Mouse (Mus musculus) intestine, embryonic 15.5 days (tissue): ENCODE data around the gene Cox5a. TPM values are rescaled to one million over a fixed set of nuclear protein-coding genes. Genes with fewer than 3 reads are reported as not detected.
A peak's percentile ranks its signal among the peaks of the same experiment; 100 is the strongest.

Experiments used
- ATAC-seq: fragments of 200-750 bp; cut with Nextera tagmentation; 2 replicates; pipeline ENCODE4 v1.8.0; 2017; ENCODE audit warnings: moderate TSS enrichment, moderate library complexity
- H3K27ac ChIP-seq: fragments of 300-500 bp; sonication (generic); 2 replicates; pipeline ENCODE4 v1.5.1; 2015; ENCODE audit warnings: mild to moderate bottlenecking, inconsistent platforms
- H3K27me3 ChIP-seq: fragments of 300-500 bp; sonication (generic); replicated peaks from 2 replicates; pipeline ENCODE4 v1.6.1; 2015; ENCODE audit warnings: inconsistent platforms
- H3K36me3 ChIP-seq: fragments of 300-500 bp; sonication (generic); 2 replicates; pipeline ENCODE4 v1.6.1; 2015; ENCODE audit warnings: inconsistent platforms
- H3K4me1 ChIP-seq: fragments of 300-500 bp; sonication (generic); replicated peaks from 2 replicates; pipeline ENCODE4 v1.6.1; 2015; ENCODE audit warnings: inconsistent platforms
- H3K4me2 ChIP-seq: fragments of 300-500 bp; sonication (generic); replicated peaks from 2 replicates; pipeline ENCODE4 v1.6.1; 2015; ENCODE audit warnings: mild to moderate bottlenecking, inconsistent platforms
- H3K4me3 ChIP-seq: fragments of 300-500 bp; sonication (generic); replicated peaks from 2 replicates; pipeline ENCODE4 v1.5.1; 2015; ENCODE audit warnings: inconsistent platforms
- H3K9ac ChIP-seq: fragments of 300-500 bp; sonication (generic); 2 replicates; pipeline ENCODE4 v1.6.1; 2015; ENCODE audit warnings: inconsistent platforms
- H3K9me3 ChIP-seq: fragments of 300-500 bp; sonication (generic); 2 replicates; pipeline ENCODE4 v1.6.1; 2016; ENCODE audit warnings: inconsistent platforms
- WGBS: fragments of 180-500 bp; shearing (Covaris S2); methylation state at CpG from one replicate; pipeline ENCODE4 v1.1.7; 2015; 5-methylcytosine and 5-hydroxymethylcytosine counted together
- polyA plus RNA-seq: library from polyadenylated mRNA; unstranded; fragments of >200 nt; fragmentation: Nextera tagmentation; extraction: Ambion mirVana; gene quantifications from 2 replicates; pipeline ENCODE4 v1.2.1, GENCODE M21; 2015

Cox5a gene
- polyA plus RNA-seq, 1 experiment from 2014 or later, result 895 TPM

DNA sequence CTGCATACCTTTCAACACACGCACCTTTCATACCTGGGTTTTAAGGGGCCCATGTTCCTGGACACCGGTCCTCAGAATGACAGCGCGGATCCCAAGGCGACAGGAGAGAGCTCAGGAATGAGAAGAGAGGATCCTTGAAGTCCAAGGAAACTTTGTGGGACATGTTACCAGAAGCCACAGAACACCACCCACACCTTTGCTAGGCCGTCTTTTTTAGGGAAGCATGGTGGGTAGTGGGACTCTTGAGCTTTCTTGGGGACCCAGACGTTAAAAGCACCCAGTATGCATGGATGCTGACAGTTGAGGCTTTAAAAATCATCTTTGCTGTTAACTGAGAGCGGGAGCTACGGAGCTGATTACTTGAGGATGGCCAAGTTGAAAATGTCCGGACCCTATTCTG, 16.2 kb upstream of the Cox5a start:
- H3K9ac ChIP-seq, result no peak overlapping the region
- H3K27ac ChIP-seq, result no peak overlapping the region
- H3K36me3 ChIP-seq, result no peaks in the 10 kb centered on the region
- no peaks in the 10 kb centered on the region for H3K9me3 ChIP-seq
- peak overlapping the region; percentile 95 for H3K4me2 ChIP-seq
- peaks cover 36% of the 10 kb centered on the region for H3K4me1 ChIP-seq
- peaks cover 64% of the 10 kb centered on the region for H3K27me3 ChIP-seq
- no peak for ATAC-seq
- 55% methylated on average over 10 of the region's 10 CpGs for WGBS
- 0 out of 2 replicates have a peak overlapping the region, but pooled peaks have one; percentile 46 for H3K4me3 ChIP-seq

DNA sequence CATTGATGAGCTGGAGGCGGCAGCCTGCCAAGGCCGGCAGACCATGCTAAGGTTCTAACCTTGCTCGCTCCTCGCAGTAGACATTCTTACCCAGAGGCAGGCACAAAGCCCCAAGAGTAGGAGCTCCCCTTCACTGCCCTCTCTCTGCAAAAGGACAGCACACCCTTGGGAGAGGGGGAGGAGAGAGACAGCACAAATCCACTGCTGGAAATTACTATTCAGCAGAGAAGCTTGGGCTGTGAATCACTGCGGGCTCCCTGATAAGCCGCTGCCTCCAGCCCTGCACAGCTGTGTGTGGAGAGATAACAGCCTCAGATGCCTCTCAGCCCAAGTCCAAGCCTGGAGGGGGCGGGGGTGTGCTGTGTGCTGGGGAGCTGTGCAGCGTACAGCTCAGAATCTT, 15.4 kb upstream of the Cox5a start:
- Histone ChIP-seq H3K4me2 (peak overlapping the region; percentile 41), H3K27ac (no peak overlapping the region), H3K4me3 (no peak overlapping the region), H3K9me3 (no peaks in the 10 kb centered on the region), H3K9ac (no peak overlapping the region), H3K27me3 (peaks cover 56% of the 10 kb centered on the region), H3K36me3 (no peaks in the 10 kb centered on the region), H3K4me1 (peaks cover 36% of the 10 kb centered on the region)
- 5% methylated on average over 8 of the region's 8 CpGs for WGBS
- ATAC-seq, result peak; percentile 75

DNA sequence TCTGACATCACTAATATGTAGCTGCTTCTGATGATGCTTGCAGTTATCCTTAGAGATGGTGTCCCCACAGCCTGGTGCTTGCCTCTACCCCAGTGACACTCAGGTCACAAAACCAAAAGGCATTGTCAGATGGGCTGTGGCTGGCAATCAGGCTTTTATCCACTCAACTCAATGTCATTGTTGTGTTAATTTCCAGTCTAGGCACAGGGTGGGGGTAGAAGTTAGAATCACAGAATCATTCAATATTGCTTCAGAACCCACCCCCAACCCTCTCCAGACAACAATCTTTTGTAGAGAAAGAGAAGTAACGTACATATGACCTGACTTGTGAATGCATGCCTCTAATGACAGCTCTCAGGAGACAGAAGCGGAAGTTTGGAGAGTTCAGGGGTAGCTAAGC, 10.5 kb upstream of the Cox5a start:
- H3K4me1 ChIP-seq, result peaks cover 5% of the 10 kb centered on the region
- H3K4me2 ChIP-seq, result no peak overlapping the region
- peaks cover 9% of the 10 kb centered on the region for H3K27me3 ChIP-seq
- WGBS, result 76% methylated on average over 2 of the region's 2 CpGs
- H3K36me3 ChIP-seq, result no peaks in the 10 kb centered on the region
- ATAC-seq, result no peak
- H3K9me3 ChIP-seq, result no peaks in the 10 kb centered on the region
- H3K4me3 ChIP-seq, result no peak overlapping the region
- no peak overlapping the region for H3K9ac ChIP-seq
- H3K27ac ChIP-seq, result no peak overlapping the region

DNA sequence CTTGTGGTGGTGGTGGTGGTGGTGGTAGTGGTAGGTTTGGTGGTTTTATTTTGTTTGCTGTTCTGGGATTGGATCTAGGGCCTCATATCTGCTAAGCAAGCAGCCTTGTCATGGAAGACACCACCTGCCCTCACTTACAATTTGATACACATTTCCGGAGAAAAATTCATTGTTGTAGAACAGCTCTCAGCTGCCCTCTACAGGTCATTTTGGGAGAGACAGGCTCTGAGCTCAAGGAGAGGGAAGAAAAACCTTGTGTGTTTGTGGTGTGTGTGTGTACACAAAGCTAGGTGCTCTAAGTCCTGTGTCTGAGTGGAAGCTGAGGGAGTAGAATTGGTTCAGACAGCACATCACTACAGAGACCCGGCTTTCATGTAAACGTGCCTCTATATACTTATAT, 4.0 kb upstream of the Cox5a start:
- H3K9me3 ChIP-seq, result no peaks in the 10 kb centered on the region
- no peak overlapping the region for H3K4me2 ChIP-seq
- H3K27ac ChIP-seq, result no peak overlapping the region
- no peaks in the 10 kb centered on the region for H3K36me3 ChIP-seq
- 4% methylated on average over 3 of the region's 3 CpGs for WGBS
- no peak overlapping the region for H3K9ac ChIP-seq
- no peaks in the 10 kb centered on the region; the same call in 1 of the 2 replicates for H3K4me1 ChIP-seq
- H3K27me3 ChIP-seq, result no peaks in the 10 kb centered on the region
- ATAC-seq, result no peak
- no peak overlapping the region for H3K4me3 ChIP-seq

DNA sequence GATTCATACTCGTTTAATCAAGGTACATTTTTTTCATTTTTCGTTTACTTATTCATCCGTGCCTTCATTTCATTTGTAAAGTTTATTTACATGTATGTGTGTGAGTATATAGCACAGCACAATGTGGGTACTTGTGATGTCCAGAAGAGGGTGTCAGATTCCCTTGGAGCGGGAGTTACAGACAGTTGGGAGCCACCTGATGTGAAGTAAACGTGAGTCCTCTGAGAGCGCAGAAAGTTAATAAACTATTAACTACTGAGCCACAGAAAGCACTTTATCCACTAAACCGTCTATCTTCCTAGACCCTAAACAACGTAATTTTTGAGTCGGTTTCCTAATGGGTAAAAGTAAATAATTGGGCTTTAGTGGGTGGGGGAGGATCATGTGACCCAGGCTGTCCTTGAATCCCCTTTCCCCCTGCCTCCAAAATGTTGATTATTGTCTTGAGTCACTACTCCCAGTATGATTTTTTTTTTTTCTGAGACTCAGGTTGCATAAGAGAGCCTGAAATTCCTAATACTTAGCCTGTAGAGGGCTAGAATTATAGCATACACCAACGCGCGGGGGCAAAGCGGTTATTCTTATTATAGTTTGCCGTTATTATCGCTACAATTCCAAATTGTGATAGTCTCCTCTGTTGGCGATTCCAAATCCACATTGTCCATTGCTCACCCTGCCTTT, 559 bp upstream of the Cox5a start:
- 22% methylated on average over 16 of the region's 16 CpGs for WGBS
- peak; percentile 60 for ATAC-seq
- peak overlapping the region; percentile 44 for H3K9ac ChIP-seq

DNA sequence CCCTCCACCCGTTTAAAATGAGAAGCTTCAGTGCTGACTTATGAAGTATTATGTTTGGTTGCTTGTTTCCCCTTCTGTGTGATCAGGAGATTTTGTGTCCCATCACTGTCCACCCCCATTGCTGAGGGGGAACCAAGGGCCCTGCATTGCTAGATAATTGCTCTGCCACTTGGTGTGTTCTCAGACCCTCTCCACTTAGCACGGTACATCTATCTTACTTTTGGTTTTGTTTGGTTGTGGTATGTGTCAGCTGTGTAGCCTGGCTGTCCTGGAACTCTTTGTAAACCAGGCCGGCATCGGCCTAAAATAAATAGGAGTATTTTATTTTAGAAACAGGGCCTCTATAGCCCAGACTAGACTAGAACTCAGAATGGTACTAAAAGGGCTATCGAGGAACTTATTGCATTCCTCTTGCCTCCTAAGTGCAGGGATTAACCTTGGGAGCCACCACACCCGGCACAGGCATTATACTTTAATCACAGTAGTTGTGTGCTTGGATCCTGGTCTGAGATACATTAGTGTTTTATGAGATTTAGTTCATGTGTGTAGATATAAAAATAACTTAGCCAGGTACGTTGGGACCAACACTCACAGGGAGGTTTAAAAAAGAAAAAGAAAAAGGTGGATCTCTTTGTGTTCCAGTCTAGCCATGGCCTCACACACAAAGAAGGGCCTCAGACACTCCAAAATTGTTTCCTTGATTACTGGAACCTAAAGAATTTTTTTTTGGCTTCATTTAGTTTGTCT, 1.2 kb downstream of the Cox5a start:
- WGBS, result 23% methylated on average over 7 of the region's 7 CpGs
- H3K4me1 ChIP-seq, result peaks cover 8% of the 10 kb centered on the region; the same call in 1 of the 2 replicates
- H3K4me2 ChIP-seq, result peak overlapping the region; percentile 70
- peak overlapping the region; percentile 94 for H3K9ac ChIP-seq
- no peak for ATAC-seq
- no peaks in the 10 kb centered on the region for H3K27me3 ChIP-seq
- no peaks in the 10 kb centered on the region for H3K9me3 ChIP-seq
- H3K36me3 ChIP-seq, result no peaks in the 10 kb centered on the region
- peak overlapping the region; percentile 37; the same call in 1 of the 2 replicates for H3K27ac ChIP-seq
- peak overlapping the region; percentile 89 for H3K4me3 ChIP-seq

More for the DNA sequence above, 559 bp upstream of the Cox5a start:
- peak overlapping the region; percentile 72 for H3K27ac ChIP-seq
- no peaks in the 10 kb centered on the region for H3K27me3 ChIP-seq
- H3K4me3 ChIP-seq, result peak overlapping the region; percentile 89
- H3K4me1 ChIP-seq, result peaks cover 3% of the 10 kb centered on the region; the same call in 1 of the 2 replicates
- no peaks in the 10 kb centered on the region for H3K36me3 ChIP-seq
- H3K4me2 ChIP-seq, result peak overlapping the region; percentile 70
- no peaks in the 10 kb centered on the region for H3K9me3 ChIP-seq

DNA sequence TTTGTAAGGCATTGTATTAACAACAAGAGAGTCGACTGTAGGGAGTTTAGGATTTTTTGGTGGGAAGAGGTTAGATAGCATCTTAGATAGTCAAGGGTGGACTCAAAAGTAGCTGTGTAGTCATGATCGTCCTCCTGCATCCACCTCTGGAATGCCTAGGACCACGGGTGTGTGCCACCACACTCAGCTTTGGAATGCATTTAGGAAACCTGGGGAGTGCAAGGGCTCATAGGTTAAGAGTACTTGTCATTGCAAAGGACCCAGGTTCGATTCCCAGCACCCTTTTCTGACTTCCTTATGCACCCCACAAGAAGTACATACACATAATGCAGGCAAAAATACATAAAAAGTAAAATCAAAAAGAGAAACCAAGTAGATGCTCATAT, 1.8 kb downstream of the Cox5a start:
- no peaks in the 10 kb centered on the region for H3K36me3 ChIP-seq
- no peak for ATAC-seq
- H3K27me3 ChIP-seq, result no peaks in the 10 kb centered on the region
- H3K27ac ChIP-seq, result no peak overlapping the region
- H3K9me3 ChIP-seq, result no peaks in the 10 kb centered on the region
- H3K9ac ChIP-seq, result no peak overlapping the region
- WGBS, result 75% methylated on average over 4 of the region's 4 CpGs
- H3K4me3 ChIP-seq, result no peak overlapping the region
- peaks cover 8% of the 10 kb centered on the region; the same call in 1 of the 2 replicates for H3K4me1 ChIP-seq
- H3K4me2 ChIP-seq, result peak overlapping the region; percentile 70

DNA sequence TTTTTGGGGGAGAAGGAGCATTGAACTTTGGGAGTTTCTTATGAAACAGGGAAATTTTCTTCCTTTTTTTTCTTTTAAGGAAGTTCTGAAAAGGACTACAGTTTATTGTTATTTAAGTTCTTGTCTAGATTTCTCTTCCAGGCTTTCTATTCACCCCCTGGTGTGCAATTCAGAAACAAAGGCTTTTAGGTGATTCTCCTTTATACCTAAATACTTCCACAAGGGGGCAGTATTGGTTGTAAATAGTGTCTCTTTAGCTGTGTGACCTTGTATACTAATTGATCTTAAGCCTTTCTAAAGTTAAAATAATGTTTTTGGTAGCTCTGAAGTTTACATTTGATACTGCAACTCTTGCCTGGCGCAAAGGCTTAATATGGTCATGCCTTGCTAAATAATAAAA, 2.7 kb downstream of the Cox5a start:
- Histone ChIP-seq H3K4me2 (no peak overlapping the region), H3K4me1 (peaks cover 8% of the 10 kb centered on the region; the same call in 1 of the 2 replicates), H3K27ac (no peak overlapping the region), H3K9me3 (no peaks in the 10 kb centered on the region), H3K36me3 (no peaks in the 10 kb centered on the region), H3K9ac (no peak overlapping the region), H3K27me3 (no peaks in the 10 kb centered on the region), H3K4me3 (no peak overlapping the region)
- WGBS, result 82% methylated on average over 1 of the region's 1 CpGs
- no peak for ATAC-seq

DNA sequence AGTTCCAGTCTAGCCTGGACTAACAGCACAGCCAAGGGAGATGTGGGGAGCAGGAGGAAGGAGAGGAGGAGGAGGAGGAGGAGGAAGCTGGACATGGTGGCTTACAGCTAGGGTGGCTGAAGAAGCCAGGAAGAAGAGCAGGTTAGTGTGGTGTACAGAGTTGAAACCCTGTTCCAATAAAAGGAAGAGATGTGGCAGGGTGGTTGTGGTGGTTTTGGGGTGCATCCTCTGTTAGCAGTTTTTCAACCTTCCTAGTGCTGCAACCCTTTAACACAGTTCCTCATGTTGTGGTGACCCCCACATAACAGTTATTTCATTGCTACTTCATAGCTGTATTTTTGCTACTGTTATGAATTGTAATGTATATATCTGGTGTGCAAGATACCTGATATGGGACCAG, 3.4 kb downstream of the Cox5a start:
- Histone ChIP-seq H3K36me3 (no peaks in the 10 kb centered on the region), H3K4me2 (no peak overlapping the region), H3K9ac (no peak overlapping the region), H3K4me1 (peaks cover 8% of the 10 kb centered on the region; the same call in 1 of the 2 replicates), H3K27ac (no peak overlapping the region), H3K27me3 (no peaks in the 10 kb centered on the region), H3K9me3 (no peaks in the 10 kb centered on the region), H3K4me3 (no peak overlapping the region)
- ATAC-seq, result no peak

DNA sequence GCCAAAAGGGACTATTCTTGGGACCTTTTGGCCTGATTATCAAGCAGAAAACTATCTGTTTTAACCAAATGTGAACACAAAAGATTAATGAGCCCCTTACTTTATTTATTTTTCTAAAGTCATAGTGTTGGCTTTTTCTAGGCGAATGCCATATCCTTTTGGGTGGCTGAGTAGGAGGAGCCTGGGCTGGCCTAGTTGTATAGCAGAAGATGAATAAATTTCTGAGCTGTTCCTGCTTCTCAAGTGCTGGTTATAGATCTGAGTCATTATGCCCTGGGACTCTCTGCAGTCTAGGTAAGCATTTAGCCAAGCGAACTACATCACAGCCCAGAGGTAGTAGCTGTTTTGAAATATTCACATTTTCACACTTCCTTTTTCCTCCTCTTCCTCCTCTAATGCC, 4.4 kb downstream of the Cox5a start:
- no peak overlapping the region for H3K4me3 ChIP-seq
- H3K4me1 ChIP-seq, result peaks cover 8% of the 10 kb centered on the region; the same call in 1 of the 2 replicates
- 71% methylated on average over 2 of the region's 2 CpGs for WGBS
- no peak overlapping the region for H3K27ac ChIP-seq
- no peaks in the 10 kb centered on the region for H3K9me3 ChIP-seq
- no peak overlapping the region for H3K9ac ChIP-seq
- no peaks in the 10 kb centered on the region for H3K27me3 ChIP-seq
- 0 out of 2 replicates have a peak, but pooled peaks cover 3% of the 10 kb centered on the region for H3K36me3 ChIP-seq
- no peak overlapping the region for H3K4me2 ChIP-seq
- no peak for ATAC-seq

DNA sequence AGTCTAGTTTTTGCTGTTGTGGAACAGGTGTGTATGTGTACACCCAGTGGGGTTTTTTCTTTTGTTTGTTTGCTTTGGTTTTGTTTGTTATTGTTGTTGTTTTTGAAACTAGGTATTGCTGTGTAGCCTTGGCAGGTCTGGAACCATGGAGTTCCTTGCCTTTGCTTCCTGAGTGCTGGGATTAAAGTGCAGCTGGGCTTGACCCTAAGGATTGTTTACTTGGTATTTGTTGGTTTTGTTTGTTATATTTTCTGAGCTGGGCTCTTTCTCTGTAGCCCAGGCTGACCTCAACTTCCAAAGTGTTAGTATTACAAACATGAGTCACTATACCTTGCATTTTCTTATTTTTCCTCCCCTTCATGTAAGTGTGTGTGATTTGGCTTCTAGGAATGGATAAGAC, 5.4 kb downstream of the Cox5a start:
- Histone ChIP-seq H3K4me3 (no peak overlapping the region), H3K4me2 (no peak overlapping the region), H3K9ac (no peak overlapping the region)

DNA sequence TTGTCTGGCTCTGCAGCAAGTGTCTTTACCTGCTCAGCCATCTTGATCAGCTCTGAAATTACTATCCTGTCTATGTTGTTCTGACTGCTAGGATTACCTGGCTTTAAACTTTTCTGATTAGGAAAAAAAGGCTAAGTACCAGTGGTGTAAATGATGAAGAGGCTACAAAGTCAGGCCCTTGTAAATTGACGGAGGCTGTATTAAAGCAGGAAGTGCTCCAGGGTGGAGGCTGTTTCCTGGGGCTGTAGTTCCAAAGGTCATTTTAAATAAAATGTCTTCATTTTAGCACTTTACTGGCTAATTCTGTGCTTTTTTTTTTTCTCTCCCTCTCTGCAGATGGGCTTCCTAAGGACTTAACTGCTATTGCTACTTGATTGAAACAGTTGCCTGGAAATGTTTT, 10.9 kb downstream of the Cox5a start:
- no peak overlapping the region; the same call in 1 of the 2 replicates for H3K27ac ChIP-seq
- WGBS, result 61% methylated on average over 1 of the region's 1 CpGs
- ATAC-seq, result peak; percentile 26; the same call in 1 of the 2 replicates

More for the DNA sequence above, 5.4 kb downstream of the Cox5a start:
- Histone ChIP-seq H3K36me3 (0 out of 2 replicates have a peak, but pooled peaks cover 3% of the 10 kb centered on the region), H3K27me3 (no peaks in the 10 kb centered on the region), H3K9me3 (no peaks in the 10 kb centered on the region), H3K27ac (no peak overlapping the region), H3K4me1 (peaks cover 8% of the 10 kb centered on the region; the same call in 1 of the 2 replicates)
- no peak for ATAC-seq

More for the DNA sequence above, 10.9 kb downstream of the Cox5a start:
- H3K9me3 ChIP-seq, result no peaks in the 10 kb centered on the region
- no peak overlapping the region for H3K9ac ChIP-seq
- H3K4me1 ChIP-seq, result peaks cover 6% of the 10 kb centered on the region; the same call in 1 of the 2 replicates
- no peaks in the 10 kb centered on the region for H3K27me3 ChIP-seq
- H3K4me3 ChIP-seq, result no peak overlapping the region
- H3K4me2 ChIP-seq, result no peak overlapping the region
- H3K36me3 ChIP-seq, result peaks cover 10% of the 10 kb centered on the region; the same call in 1 of the 2 replicates
